Mouse (Mus musculus) forebrain, embryonic 15.5 days (tissue): ENCODE results near the gene Wwox. TPM values are rescaled to one million over a fixed set of nuclear protein-coding genes. Genes with fewer than 3 reads are reported as not detected.

Experiments used
- ATAC-seq: fragments of 200-750 bp; cut with Nextera tagmentation; replicated peaks from 2 replicates; pipeline ENCODE4 v1.8.0; 2017; ENCODE audit warnings: mild to moderate bottlenecking, moderate TSS enrichment, moderate library complexity
- H3K27ac ChIP-seq: fragments of 300-500 bp; sonication (generic); replicated peaks from 2 replicates; pipeline ENCODE4 v1.5.1; 2015; ENCODE audit warnings: mild to moderate bottlenecking, inconsistent platforms
- H3K27me3 ChIP-seq: fragments of 300-500 bp; sonication (generic); 2 replicates; pipeline ENCODE4 v1.6.1; 2015; ENCODE audit warnings: inconsistent platforms
- H3K36me3 ChIP-seq: fragments of 300-500 bp; sonication (generic); 2 replicates; pipeline ENCODE4 v1.6.1; 2015; ENCODE audit warnings: mild to moderate bottlenecking, inconsistent platforms
- H3K4me1 ChIP-seq: fragments of 300-500 bp; sonication (generic); 2 replicates; pipeline ENCODE4 v1.6.1; 2015; ENCODE audit warnings: inconsistent platforms
- H3K4me2 ChIP-seq: fragments of 300-500 bp; sonication (generic); replicated peaks from 2 replicates; pipeline ENCODE4 v1.6.1; 2015; ENCODE audit warnings: mild to moderate bottlenecking, inconsistent platforms
- H3K4me3 ChIP-seq: fragments of 300-500 bp; sonication (generic); 2 replicates; pipeline ENCODE4 v1.5.1; 2015; ENCODE audit warnings: mild to moderate bottlenecking, inconsistent platforms
- H3K9ac ChIP-seq: fragments of 300-500 bp; sonication (generic); replicated peaks from 2 replicates; pipeline ENCODE4 v1.6.1; 2015; ENCODE audit warnings: mild to moderate bottlenecking, inconsistent platforms
- H3K9me3 ChIP-seq: fragments of 300-500 bp; sonication (generic); 2 replicates; pipeline ENCODE4 v1.6.1; 2016; ENCODE audit warnings: inconsistent platforms
- WGBS: fragments of 180-500 bp; shearing (Covaris S2); methylation state at CpG from one replicate; pipeline ENCODE4 v1.1.7; 2015; ENCODE audit warnings: mixed read lengths; 5-methylcytosine and 5-hydroxymethylcytosine counted together
- polyA plus RNA-seq: library from polyadenylated mRNA; unstranded; fragments of >200 nt; fragmentation: Nextera tagmentation; extraction: Ambion mirVana; gene quantifications from 2 replicates; pipeline ENCODE4 v1.2.1, GENCODE M21; 2015

Wwox gene
- polyA plus RNA-seq, 1 experiment from 2014 or later: 10.7 TPM

GRCm38 (mm10) chr8:115066550-115067058 lies 627.1 kb downstream of the Wwox start:
- no peak overlapping the region for H3K4me3 ChIP-seq
- H3K9me3 ChIP-seq: no peaks in the 10 kb centered on the region
- WGBS: 86% methylated on average over 8 of the region's 8 CpGs
- no peaks in the 10 kb centered on the region for H3K27me3 ChIP-seq
- H3K36me3 ChIP-seq: no peaks in the 10 kb centered on the region
- ATAC-seq: no peak
- no peak overlapping the region for H3K4me2 ChIP-seq
- no peaks in the 10 kb centered on the region for H3K4me1 ChIP-seq
- no peak overlapping the region for H3K27ac ChIP-seq
- no peak overlapping the region for H3K9ac ChIP-seq

GRCm38 (mm10) chr8:115068723-115069122 lies 629.3 kb downstream of the Wwox start:
- no peak overlapping the region for H3K9ac ChIP-seq
- ATAC-seq: no peak
- H3K36me3 ChIP-seq: no peaks in the 10 kb centered on the region
- no peak overlapping the region for H3K4me2 ChIP-seq
- H3K4me3 ChIP-seq: no peak overlapping the region
- H3K27me3 ChIP-seq: no peaks in the 10 kb centered on the region
- H3K9me3 ChIP-seq: no peaks in the 10 kb centered on the region
- H3K27ac ChIP-seq: no peak overlapping the region
- H3K4me1 ChIP-seq: no peaks in the 10 kb centered on the region
- 83% methylated on average over 5 of the region's 5 CpGs for WGBS

GRCm38 (mm10) chr8:115070225-115070624 lies 630.8 kb downstream of the Wwox start:
- H3K4me3 ChIP-seq: no peak overlapping the region
- H3K27ac ChIP-seq: no peak overlapping the region
- no peaks in the 10 kb centered on the region for H3K4me1 ChIP-seq
- no peak for ATAC-seq
- no peak overlapping the region for H3K4me2 ChIP-seq
- 57% methylated on average over 3 of the region's 3 CpGs for WGBS
- H3K36me3 ChIP-seq: no peaks in the 10 kb centered on the region
- no peaks in the 10 kb centered on the region for H3K27me3 ChIP-seq
- no peak overlapping the region for H3K9ac ChIP-seq
- H3K9me3 ChIP-seq: no peaks in the 10 kb centered on the region

GRCm38 (mm10) chr8:115071231-115071630 lies 631.8 kb downstream of the Wwox start:
- 94% methylated on average over 12 of the region's 12 CpGs for WGBS
- Histone ChIP-seq H3K4me3 (no peak overlapping the region), H3K9me3 (no peaks in the 10 kb centered on the region), H3K4me2 (no peak overlapping the region), H3K27ac (no peak overlapping the region), H3K27me3 (no peaks in the 10 kb centered on the region), H3K36me3 (no peaks in the 10 kb centered on the region), H3K4me1 (no peaks in the 10 kb centered on the region), H3K9ac (no peak overlapping the region)
- no peak for ATAC-seq

- Histone ChIP-seq H3K27me3 (0 out of 2 replicates have a peak, but pooled peaks cover 2% of the 10 kb centered on the region), H3K4me2 (no peak overlapping the region), H3K4me3 (no peak overlapping the region), H3K4me1 (peaks cover 10% of the 10 kb centered on the region; the same call in 1 of the 2 replicates), H3K27ac (no peak overlapping the region), H3K9me3 (no peaks in the 10 kb centered on the region), H3K9ac (no peak overlapping the region), H3K36me3 (no peaks in the 10 kb centered on the region)
- 11% methylated on average over 7 of the region's 7 CpGs for whole genome bisulfite sequencing
- no peak for ATAC-seq
These were observed 638.8 kb downstream of the Wwox start for GRCm38 (mm10) chr8:115078296-115078695.

- H3K36me3 ChIP-seq: no peaks in the 10 kb centered on the region
- H3K9me3 ChIP-seq: no peaks in the 10 kb centered on the region
- WGBS: 57% methylated on average over 7 of the region's 7 CpGs
- H3K27ac ChIP-seq: no peak overlapping the region
- ATAC-seq: no peak
- no peak overlapping the region for H3K4me2 ChIP-seq
- H3K9ac ChIP-seq: no peak overlapping the region
- H3K27me3 ChIP-seq: 0 out of 2 replicates have a peak, but pooled peaks cover 2% of the 10 kb centered on the region
- peaks cover 10% of the 10 kb centered on the region; the same call in 1 of the 2 replicates for H3K4me1 ChIP-seq
- no peak overlapping the region for H3K4me3 ChIP-seq
These were observed 642.1 kb downstream of the Wwox start for GRCm38 (mm10) chr8:115081302-115082207.

GRCm38 (mm10) chr8:115088162-115088561 lies 648.7 kb downstream of the Wwox start:
- no peak for ATAC-seq
- no peaks in the 10 kb centered on the region for H3K9me3 ChIP-seq
- H3K9ac ChIP-seq: no peak overlapping the region
- no peak overlapping the region for H3K4me2 ChIP-seq
- no peak overlapping the region for H3K4me3 ChIP-seq
- no peaks in the 10 kb centered on the region for H3K27me3 ChIP-seq
- no peak overlapping the region for H3K27ac ChIP-seq
- H3K4me1 ChIP-seq: peaks cover 2% of the 10 kb centered on the region; the same call in 1 of the 2 replicates
- no peaks in the 10 kb centered on the region for H3K36me3 ChIP-seq

- ATAC-seq: no peak
- Histone ChIP-seq H3K36me3 (no peaks in the 10 kb centered on the region), H3K4me3 (no peak overlapping the region), H3K4me1 (peaks cover 2% of the 10 kb centered on the region; the same call in 1 of the 2 replicates), H3K27ac (no peak overlapping the region), H3K4me2 (no peak overlapping the region), H3K9me3 (no peaks in the 10 kb centered on the region), H3K27me3 (no peaks in the 10 kb centered on the region), H3K9ac (no peak overlapping the region)
- 54% methylated on average over 7 of the region's 7 CpGs for WGBS
These were observed 650.3 kb downstream of the Wwox start for GRCm38 (mm10) chr8:115089744-115090143.

- ATAC-seq: no peak
- H3K27ac ChIP-seq: no peak overlapping the region
- H3K4me3 ChIP-seq: no peak overlapping the region
- 83% methylated on average over 5 of the region's 5 CpGs for WGBS
- no peaks in the 10 kb centered on the region for H3K36me3 ChIP-seq
- no peak overlapping the region for H3K4me2 ChIP-seq
- H3K27me3 ChIP-seq: no peaks in the 10 kb centered on the region
- H3K4me1 ChIP-seq: peaks cover 2% of the 10 kb centered on the region; the same call in 1 of the 2 replicates
- H3K9me3 ChIP-seq: no peaks in the 10 kb centered on the region
- H3K9ac ChIP-seq: no peak overlapping the region
These were observed 650.7 kb downstream of the Wwox start for GRCm38 (mm10) chr8:115090202-115090601.

- no peaks in the 10 kb centered on the region for H3K36me3 ChIP-seq
- H3K27ac ChIP-seq: no peak overlapping the region
- no peak overlapping the region for H3K4me2 ChIP-seq
- H3K9me3 ChIP-seq: no peaks in the 10 kb centered on the region
- no peaks in the 10 kb centered on the region for H3K27me3 ChIP-seq
- WGBS: 88% methylated on average over 4 of the region's 4 CpGs
- peaks cover 2% of the 10 kb centered on the region; the same call in 1 of the 2 replicates for H3K4me1 ChIP-seq
- no peak overlapping the region for H3K4me3 ChIP-seq
- no peak overlapping the region for H3K9ac ChIP-seq
- ATAC-seq: no peak
These were observed 656.1 kb downstream of the Wwox start for GRCm38 (mm10) chr8:115095548-115095947.

GRCm38 (mm10) chr8:115097988-115098562 lies 658.6 kb downstream of the Wwox start:
- 81% methylated on average over 9 of the region's 9 CpGs for WGBS
- Histone ChIP-seq H3K4me2 (no peak overlapping the region), H3K4me1 (no peaks in the 10 kb centered on the region), H3K36me3 (no peaks in the 10 kb centered on the region), H3K27me3 (no peaks in the 10 kb centered on the region), H3K27ac (no peak overlapping the region), H3K9ac (no peak overlapping the region), H3K4me3 (no peak overlapping the region), H3K9me3 (no peaks in the 10 kb centered on the region)
- no peak for ATAC-seq

- Histone ChIP-seq H3K27ac (no peak overlapping the region), H3K4me3 (no peak overlapping the region), H3K27me3 (no peaks in the 10 kb centered on the region), H3K9me3 (no peaks in the 10 kb centered on the region), H3K4me2 (no peak overlapping the region), H3K36me3 (no peaks in the 10 kb centered on the region), H3K4me1 (0 out of 2 replicates have a peak, but pooled peaks cover 4% of the 10 kb centered on the region), H3K9ac (no peak overlapping the region)
- 74% methylated on average over 3 of the region's 3 CpGs for WGBS
- ATAC-seq: no peak
These were observed 669.9 kb downstream of the Wwox start for GRCm38 (mm10) chr8:115109309-115109708.
